Mouse (Mus musculus): ENCODE data around the gene Gmpr2.

The Gmpr2 gene
- long read RNA-seq, experiment 1, transcript Gmpr2-201 (10 exons, 1,993 nt) = major isoform, 26 of 35 reads
- long read RNA-seq, experiment 1, partial matches to known transcripts = 2 of 35 reads
- long read RNA-seq, experiment 1, other reads (novel, unspliced or antisense) = 7 of 35 reads
- long read RNA-seq, experiment 2, transcript Gmpr2-201 (10 exons, 1,993 nt) = major isoform, 30 of 36 reads
- long read RNA-seq, experiment 2, partial matches to known transcripts = 0 of 36 reads
- long read RNA-seq, experiment 2, other reads (novel, unspliced or antisense) = 6 of 36 reads

GRCm38 (mm10) chr14:55671833-55672740 is at the start of gene Gmpr2, which contains the start of gene Nedd8:
Gmpr2 (plus strand) TSS chr14:55671941.
Nedd8 (minus strand) TSS chr14:55672124.
- intact Hi-C loops (cut with DNase I) = loop anchor here (5.0 kb wide), 1 partner anchor 35 kb away; the partner anchor contains the start of genes Gm49378 and Ipo4

GRCm38 (mm10) chr14:55628077-55628827 is 43.5 kb upstream of the Gmpr2 start:
- intact Hi-C loops (cut with DNase I) = loop anchor here (5.0 kb wide), 1 partner anchor 129 kb away; the partner anchor contains the start of gene Cideb

GRCm38 (mm10) chr14:55629312-55629711 is 42.4 kb upstream of the Gmpr2 start:
- intact Hi-C loops (cut with DNase I) = loop anchor here (5.0 kb wide), 1 partner anchor 128 kb away; the partner anchor contains the start of gene Cideb

DNA sequence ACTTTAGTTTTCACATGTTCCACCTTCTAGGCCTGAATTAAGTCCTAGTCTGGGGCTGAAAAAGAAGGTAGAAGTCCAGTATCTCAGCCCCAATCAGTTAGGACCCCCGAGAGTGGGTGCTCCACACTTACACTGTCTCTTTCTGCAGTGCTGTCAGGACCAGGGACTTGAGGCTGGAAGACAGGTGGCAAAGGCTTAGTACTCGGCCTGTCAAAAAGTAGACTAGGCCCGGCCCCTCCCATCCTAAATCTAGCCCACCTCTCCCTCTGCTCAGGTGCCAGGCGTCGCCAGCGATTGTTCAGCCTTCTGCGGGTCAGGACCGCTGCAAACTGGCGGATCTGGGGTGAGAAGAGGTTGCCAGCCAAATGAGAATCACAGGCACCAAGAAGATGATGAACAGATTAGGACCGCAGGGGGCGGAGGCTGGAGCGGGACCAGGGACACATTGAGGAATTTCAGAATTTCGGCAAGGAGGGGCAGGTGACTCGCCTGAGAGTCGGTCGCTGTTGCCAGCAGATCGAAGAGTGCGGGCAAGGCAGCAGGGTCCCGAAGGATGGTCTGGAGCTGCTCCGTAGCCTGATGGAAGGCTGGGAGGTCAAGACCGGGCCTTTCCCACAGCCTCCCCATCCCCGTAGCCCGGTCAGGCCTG is 36.7 kb upstream of the Gmpr2 start:
- intact Hi-C loops (cut with DNase I) = loop anchor here (2.0 to 5.0 kb wide), 2 partner anchors 37 to 110 kb away; partner anchors contain the start of genes Dhrs1, Gmpr2, Nedd8 and Nop9

DNA sequence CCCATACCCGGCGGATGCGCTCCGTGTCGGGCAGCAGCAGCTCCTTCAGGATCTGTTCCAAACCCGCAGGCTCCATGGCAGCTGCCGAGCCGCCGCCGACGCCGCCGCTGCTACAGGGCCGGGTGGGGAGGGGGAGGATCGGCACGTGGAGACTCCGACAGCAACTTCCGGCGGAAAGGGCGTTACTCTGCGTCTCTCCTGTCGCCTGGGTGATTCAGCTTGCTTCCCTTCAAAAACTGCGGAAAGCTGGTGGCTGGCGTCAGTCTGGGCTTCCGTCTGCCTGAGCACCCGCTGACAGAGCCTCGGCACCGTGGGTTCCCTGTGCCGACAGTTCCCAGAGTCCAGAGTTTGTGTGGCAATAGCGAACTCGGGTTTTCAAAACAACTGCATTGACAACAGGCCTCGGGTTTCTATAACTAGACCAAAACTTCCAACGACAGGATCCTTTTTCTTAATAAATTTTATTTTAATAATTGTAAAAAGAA is 36.2 kb upstream of the Gmpr2 start, which contains the start of gene Ipo4:
Ipo4 (minus strand) TSS at position 435 of the 485 bp plus-strand sequence.
- intact Hi-C loops (cut with DNase I) = loop anchor here (2.0 to 5.0 kb wide), 2 partner anchors 37 to 109 kb away; partner anchors contain the start of genes Dhrs1, Gmpr2, Nedd8 and Nop9

- intact Hi-C loops (cut with DNase I) = loop anchor here (5.0 kb wide), 1 partner anchor 35 kb away; the partner anchor contains the start of genes Gmpr2 and Nedd8
Measured at GRCm38 (mm10) chr14:55637795-55638194, 33.9 kb upstream of the Gmpr2 start, which contains the start of gene Gm49378. Gm49378 (minus strand) TSS chr14:55637895.

DNA sequence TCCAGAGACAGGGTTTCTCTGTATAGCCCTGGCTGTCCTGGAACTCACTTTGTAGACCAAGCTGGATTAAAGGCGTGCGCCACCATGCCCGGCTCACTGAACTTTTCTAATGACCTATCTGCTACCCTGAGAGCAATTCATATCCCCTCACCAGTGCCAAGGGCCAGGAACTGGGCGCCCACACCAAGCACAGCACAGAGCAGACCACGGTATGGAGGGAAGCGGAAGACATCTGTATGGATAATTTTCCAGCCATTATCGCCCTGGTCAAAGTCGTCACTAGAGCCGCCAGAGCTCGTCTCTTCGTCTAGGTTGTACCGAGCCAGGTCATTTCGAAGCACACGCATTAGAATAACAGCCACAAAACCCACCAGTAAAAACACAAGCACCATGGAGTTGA is 30.9 kb upstream of the Gmpr2 start:
- intact Hi-C loops (cut with DNase I) = no loop called here

GRCm38 (mm10) chr14:55641291-55641690 is 30.4 kb upstream of the Gmpr2 start:
- intact Hi-C loops (cut with DNase I) = no loop called here

DNA sequence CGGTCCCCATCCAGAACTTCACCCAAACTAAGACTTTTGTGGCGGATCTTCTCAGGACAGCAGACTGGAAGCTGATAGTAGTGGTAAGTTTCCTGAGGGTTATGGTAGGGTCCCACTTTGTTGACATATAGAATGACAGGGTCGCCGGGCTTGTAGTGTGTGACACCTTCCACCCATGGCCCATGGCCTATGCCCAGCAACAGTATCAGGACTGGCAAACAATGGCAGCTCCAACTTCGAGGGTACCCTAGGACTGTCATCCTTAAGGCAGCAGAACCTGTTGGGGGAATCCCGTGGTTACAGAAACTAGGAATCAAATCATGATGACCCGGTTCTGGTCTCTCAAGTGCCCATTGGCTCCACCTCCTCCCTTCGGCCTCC is 29.1 kb upstream of the Gmpr2 start:
- intact Hi-C loops (cut with DNase I) = no loop called here

DNA sequence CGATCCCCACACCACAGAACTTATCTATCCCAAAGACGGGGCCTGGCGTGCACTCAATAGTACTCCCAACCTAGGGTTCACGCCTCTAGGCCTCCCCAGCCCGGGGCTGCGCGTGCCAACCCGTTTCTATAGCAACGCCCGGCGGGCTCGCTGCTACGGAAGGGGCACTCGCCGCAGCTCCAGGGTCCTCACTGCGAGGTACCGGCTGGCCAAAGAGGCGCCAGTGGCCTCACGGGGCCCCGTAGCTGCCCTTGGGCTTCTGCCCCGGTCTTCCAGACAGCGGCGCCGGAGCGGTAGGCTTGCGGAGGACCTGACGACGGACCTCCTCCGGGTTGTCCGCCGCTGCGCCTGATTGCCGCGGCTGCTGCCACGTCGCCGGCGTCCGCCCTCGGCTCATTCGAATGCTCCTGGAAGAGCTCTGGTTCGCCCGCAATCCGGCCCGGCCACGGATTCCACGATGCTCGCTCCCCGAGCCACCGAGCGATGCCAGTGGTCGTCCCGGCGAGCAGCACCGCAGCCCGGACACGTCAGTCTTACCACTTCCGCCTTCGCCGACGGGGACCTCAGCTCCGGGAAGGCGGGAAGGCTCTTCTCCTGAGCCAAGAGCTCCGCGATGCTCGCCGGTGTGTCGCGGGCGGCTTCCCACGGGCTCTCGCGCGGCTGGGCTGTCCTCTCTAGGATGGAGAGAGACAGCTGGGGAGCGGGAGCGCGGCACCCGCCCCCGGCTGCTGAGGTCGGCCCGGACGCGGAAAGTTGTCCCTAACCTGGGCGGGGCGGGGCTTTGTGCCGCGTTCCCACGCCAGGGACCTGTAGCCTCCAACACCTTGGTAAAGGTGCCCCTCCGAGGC is 28.5 kb upstream of the Gmpr2 start, which contains the start of gene Tm9sf1:
Tm9sf1 (minus strand) TSS at position 747 of the 848 bp plus-strand sequence.
- intact Hi-C loops (cut with DNase I) = no loop called here

DNA sequence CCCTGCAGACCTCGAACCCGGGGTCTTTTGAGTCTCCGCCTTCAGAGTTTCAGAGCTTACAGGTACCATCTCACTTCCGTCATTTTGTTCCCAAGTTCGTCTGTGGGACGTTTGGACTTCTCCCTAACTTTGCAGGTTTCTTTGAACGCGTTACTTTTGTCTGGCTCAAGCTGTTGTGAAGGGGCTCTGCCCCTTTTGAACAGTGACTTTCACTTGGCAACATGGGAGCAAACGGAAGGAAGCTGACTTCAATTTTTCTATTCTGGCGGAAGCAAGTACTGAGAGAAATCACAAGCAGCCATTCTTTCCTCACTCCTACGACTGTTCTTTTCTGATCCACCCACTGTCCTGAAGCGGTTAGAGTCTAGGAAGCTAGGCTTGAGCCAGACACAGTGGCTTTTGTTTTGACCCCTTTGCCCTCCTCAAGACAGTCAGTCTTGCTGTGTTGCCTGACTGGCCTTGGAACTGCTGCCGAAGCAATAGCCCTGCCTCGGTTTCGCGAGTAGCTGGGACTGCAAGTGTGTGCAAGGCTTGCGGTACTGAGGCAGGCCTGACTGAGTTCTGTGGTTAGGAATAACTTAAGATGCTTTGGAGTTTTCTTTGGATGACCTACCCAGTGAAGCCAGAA is 27.4 kb upstream of the Gmpr2 start:
- intact Hi-C loops (cut with DNase I) = no loop called here

- intact Hi-C loops (cut with DNase I) = no loop called here
Measured at GRCm38 (mm10) chr14:55649884-55650283, 21.9 kb upstream of the Gmpr2 start, which contains the start of gene Tssk4. Tssk4 (plus strand) TSS chr14:55650184.

- intact Hi-C loops (cut with DNase I) = no loop called here
Measured at GRCm38 (mm10) chr14:55651528-55651927, 20.2 kb upstream of the Gmpr2 start.

GRCm38 (mm10) chr14:55656935-55657334 is 14.8 kb upstream of the Gmpr2 start:
- intact Hi-C loops (cut with DNase I) = no loop called here

GRCm38 (mm10) chr14:55658011-55658410 is 13.7 kb upstream of the Gmpr2 start:
- intact Hi-C loops (cut with DNase I) = no loop called here

GRCm38 (mm10) chr14:55659960-55660573 is 11.7 kb upstream of the Gmpr2 start, which contains the start of gene Mdp1:
Mdp1 (minus strand) TSS chr14:55660508.
- intact Hi-C loops (cut with DNase I) = no loop called here

GRCm38 (mm10) chr14:55660636-55661035 is 11.1 kb upstream of the Gmpr2 start:
- intact Hi-C loops (cut with DNase I) = no loop called here

GRCm38 (mm10) chr14:55671486-55671832 is 282 bp upstream of the Gmpr2 start:
- intact Hi-C loops (cut with DNase I) = loop anchor here (5.0 kb wide), 1 partner anchor 34 kb away; the partner anchor contains the start of genes Gm49378 and Ipo4
